Mouse (Mus musculus) neural tube, embryonic 11.5 days (tissue): ENCODE data around the gene Pard3. TPM values are rescaled to one million over a fixed set of nuclear protein-coding genes. Genes with fewer than 3 reads are reported as not detected.

ENCODE experiments used
- ATAC-seq: fragments of 200-750 bp; cut with Nextera tagmentation; 2 replicates; pipeline ENCODE4 v1.8.0; 2017; ENCODE audit warnings: moderate number of reproducible peaks, mild to moderate bottlenecking, moderate TSS enrichment, moderate library complexity; ENCODE audit not compliant: insufficient read depth, low FRiP score, low TSS enrichment
- DNase-seq: peaks from one replicate; pipeline ENCODE4 v3.0.0-alpha.2; 2015; ENCODE audit warnings: low spot score
- H3K27ac ChIP-seq: fragments of 300-500 bp; sonication (generic); 2 replicates; pipeline ENCODE4 v1.5.1; 2014; ENCODE audit warnings: low read depth, mild to moderate bottlenecking, low read length
- H3K27me3 ChIP-seq: fragments of 300-500 bp; sonication (generic); 2 replicates; pipeline ENCODE4 v1.6.1; 2014; ENCODE audit warnings: mild to moderate bottlenecking, low read length, mixed read lengths; ENCODE audit not compliant: control insufficient read depth, insufficient read depth
- H3K36me3 ChIP-seq: fragments of 300-500 bp; sonication (generic); 2 replicates; pipeline ENCODE4 v1.6.1; 2014; ENCODE audit warnings: mild to moderate bottlenecking, low read length, moderate library complexity, mixed read lengths; ENCODE audit not compliant: control insufficient read depth, insufficient read depth
- H3K4me1 ChIP-seq: fragments of 300-500 bp; sonication (generic); 2 replicates; pipeline ENCODE4 v1.6.1; 2014; ENCODE audit warnings: low read length, mixed read lengths; ENCODE audit not compliant: control insufficient read depth, insufficient read depth
- H3K4me2 ChIP-seq: fragments of 300-500 bp; sonication (generic); 2 replicates; pipeline ENCODE4 v1.6.1; 2014; ENCODE audit warnings: low read depth, mild to moderate bottlenecking, moderate library complexity
- H3K4me3 ChIP-seq: fragments of 300-500 bp; sonication (generic); 2 replicates; pipeline ENCODE4 v1.5.1; 2014; ENCODE audit warnings: low read depth, low read length
- H3K9ac ChIP-seq: fragments of 300-500 bp; sonication (generic); 2 replicates; pipeline ENCODE4 v1.6.1; 2014; ENCODE audit warnings: mild to moderate bottlenecking, low read length
- H3K9me3 ChIP-seq: fragments of 300-500 bp; sonication (generic); 2 replicates; pipeline ENCODE4 v1.6.1; 2016; ENCODE audit warnings: low read length; ENCODE audit not compliant: control insufficient read depth
- WGBS: fragments of 180-500 bp; shearing (Covaris S2); extraction: QIAGEN DNeasy Blood & Tissue Kit; methylation state at CpG from one replicate; pipeline ENCODE4 v1.1.7; 2014; 5-methylcytosine and 5-hydroxymethylcytosine counted together
- polyA plus RNA-seq: library from polyadenylated mRNA; unstranded; fragments of >200 nt; fragmentation: Nextera tagmentation; extraction: Ambion mirVana; gene quantifications from 2 replicates; pipeline ENCODE4 v1.2.1, GENCODE M21; 2014

Gene Pard3
- polyA plus RNA-seq, 1 experiment from 2014 or later, result 37.5 TPM

DNA sequence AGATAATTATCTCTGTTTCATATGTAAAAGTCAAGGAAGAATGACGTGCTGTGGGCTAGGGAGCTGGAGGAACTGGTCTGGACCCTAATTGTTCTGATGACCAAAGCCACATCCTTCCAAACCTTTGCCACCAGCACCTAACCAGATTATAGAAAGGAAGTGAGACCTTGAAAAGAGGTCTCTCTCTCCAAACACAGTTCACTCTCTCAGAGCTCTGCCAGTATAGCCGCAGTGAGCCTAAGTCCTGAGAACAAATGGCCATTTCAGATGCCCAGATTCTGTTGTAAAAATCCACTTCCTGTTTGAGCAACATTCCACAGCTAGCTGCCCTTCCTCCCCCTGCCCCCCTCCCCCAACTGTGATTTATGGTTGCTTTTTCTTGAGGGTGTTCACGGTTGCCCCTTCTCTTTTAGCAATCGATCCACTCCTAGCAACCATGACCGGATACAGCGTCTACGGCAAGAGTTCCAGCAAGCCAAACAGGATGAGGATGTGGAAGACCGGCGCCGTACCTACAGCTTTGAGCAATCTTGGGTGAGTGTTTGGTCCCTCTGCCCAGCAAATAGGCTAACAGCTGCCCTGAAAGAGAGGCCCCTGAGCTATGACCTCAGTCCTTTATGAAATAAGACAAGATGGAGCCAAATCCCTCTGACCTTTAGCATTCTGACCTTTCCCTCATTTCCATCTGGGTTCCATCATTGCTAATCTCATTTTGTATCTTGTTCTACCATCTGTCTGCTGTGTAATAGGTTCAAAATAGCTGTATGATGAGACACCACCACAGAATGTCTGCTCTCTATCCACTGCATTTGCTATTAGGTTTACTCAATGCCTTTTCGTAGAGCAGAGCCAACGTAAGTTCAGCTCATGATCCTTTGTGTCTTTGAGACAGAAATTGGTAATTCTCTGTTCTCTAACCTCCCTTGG, 529.2 kb downstream of the Pard3 start:
- Histone ChIP-seq H3K9me3 (no peaks in the 10 kb centered on the region), H3K36me3 (no peaks in the 10 kb centered on the region), H3K9ac (no peak overlapping the region), H3K4me3 (no peak overlapping the region), H3K27me3 (no peaks in the 10 kb centered on the region), H3K4me1 (no peaks in the 10 kb centered on the region), H3K4me2 (no peak overlapping the region), H3K27ac (no peak overlapping the region)
- 46% methylated on average over 12 of the region's 12 CpGs for WGBS
- ATAC-seq (no peak), DNase-seq (no peak)

DNA sequence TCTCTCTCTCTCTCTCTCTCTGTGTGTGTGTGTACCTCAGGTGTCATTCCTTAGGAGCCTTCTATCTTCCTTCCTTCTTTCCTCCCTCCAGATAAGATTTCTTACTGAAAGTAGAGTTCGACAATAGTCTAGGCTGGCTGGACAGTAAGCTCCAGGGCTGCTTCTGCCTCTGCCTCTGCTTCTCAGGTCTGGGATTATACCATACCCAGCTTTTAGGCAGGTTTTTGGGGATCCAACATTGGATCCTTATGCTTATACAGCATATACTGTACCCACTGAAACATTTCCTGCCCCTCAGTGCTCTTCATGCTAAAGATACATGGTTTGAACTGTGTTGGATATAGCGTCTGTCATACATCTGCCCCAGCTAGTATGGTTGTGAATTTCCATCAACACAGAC, 536.9 kb downstream of the Pard3 start:
- Histone ChIP-seq H3K27me3 (no peaks in the 10 kb centered on the region), H3K36me3 (no peaks in the 10 kb centered on the region), H3K4me3 (no peak overlapping the region), H3K4me1 (no peaks in the 10 kb centered on the region), H3K9ac (no peak overlapping the region), H3K4me2 (no peak overlapping the region), H3K9me3 (no peaks in the 10 kb centered on the region), H3K27ac (no peak overlapping the region)
- DNase-seq, result no peak
- 97% methylated on average over 2 of the region's 2 CpGs for WGBS
- no peak for ATAC-seq

DNA sequence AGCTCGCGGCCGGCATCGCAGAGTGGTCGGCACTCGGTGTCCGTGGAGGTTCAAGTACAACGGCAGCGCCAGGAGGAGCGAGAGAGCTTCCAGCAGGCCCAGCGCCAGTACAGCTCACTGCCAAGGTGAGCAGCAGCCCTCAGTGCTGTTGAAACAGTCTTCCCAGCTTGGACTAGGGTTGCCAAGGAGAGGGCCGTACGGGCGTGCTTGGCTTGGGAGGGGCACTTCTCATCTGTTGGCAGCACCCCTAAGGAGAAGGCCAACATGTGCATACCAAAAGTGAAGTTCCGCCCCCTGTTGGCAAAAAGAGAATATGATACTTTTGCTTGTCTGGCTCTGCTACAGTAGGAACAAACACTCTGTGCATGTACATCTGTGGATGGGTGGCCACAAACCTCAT, 539.4 kb downstream of the Pard3 start:
- WGBS, result 93% methylated on average over 15 of the region's 15 CpGs

DNA sequence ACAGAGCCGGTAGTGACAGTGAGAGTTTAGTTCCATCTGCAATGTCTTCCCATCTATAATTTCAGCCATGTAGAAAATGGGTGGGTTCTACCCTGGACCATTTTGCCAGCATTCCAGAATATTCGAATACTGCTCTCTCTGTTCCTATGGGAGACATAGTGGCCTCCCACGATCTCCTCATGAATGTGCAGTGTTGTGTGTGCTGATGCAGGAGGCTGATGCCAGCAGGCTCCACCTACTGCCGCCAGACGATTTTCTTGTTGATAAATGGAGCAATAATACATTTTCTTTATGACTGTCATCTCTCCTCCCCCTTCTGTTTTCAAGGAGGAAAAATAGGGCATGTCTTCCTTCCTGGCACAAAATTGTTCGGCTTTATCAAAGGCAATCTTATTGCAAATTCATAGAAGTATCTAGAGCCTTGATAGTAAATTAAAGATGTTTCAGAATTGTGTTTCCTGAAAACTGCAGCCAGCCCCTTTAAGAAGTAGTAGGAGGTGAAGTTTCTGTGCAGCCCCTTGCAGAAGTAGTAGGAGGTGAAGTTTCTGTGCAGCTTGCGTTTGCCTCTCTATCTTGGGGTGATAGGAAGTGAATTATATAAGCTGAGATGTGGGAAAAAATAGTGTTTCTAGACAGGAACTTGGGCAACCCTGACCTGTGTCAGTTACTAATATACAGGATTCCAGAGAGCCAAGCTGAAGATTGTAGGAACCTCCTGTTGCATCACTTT, 545.0 kb downstream of the Pard3 start:
- 78% methylated on average over 7 of the region's 7 CpGs for WGBS
- no peak overlapping the region for H3K27ac ChIP-seq
- H3K9ac ChIP-seq, result no peak overlapping the region
- ATAC-seq (no peak), DNase-seq (no peak)
- H3K4me3 ChIP-seq, result no peak overlapping the region
- H3K36me3 ChIP-seq, result no peaks in the 10 kb centered on the region; the same call in 1 of the 2 replicates
- no peaks in the 10 kb centered on the region for H3K27me3 ChIP-seq
- H3K4me1 ChIP-seq, result no peaks in the 10 kb centered on the region
- H3K9me3 ChIP-seq, result no peaks in the 10 kb centered on the region
- H3K4me2 ChIP-seq, result no peak overlapping the region

More for the DNA sequence above, 539.4 kb downstream of the Pard3 start:
- H3K36me3 ChIP-seq, result no peaks in the 10 kb centered on the region
- no peak for ATAC-seq
- no peak overlapping the region for H3K9ac ChIP-seq
- H3K27me3 ChIP-seq, result no peaks in the 10 kb centered on the region
- H3K4me2 ChIP-seq, result no peak overlapping the region
- H3K9me3 ChIP-seq, result no peaks in the 10 kb centered on the region
- no peak for DNase-seq
- no peak overlapping the region for H3K4me3 ChIP-seq
- H3K4me1 ChIP-seq, result no peaks in the 10 kb centered on the region
- H3K27ac ChIP-seq, result no peak overlapping the region

DNA sequence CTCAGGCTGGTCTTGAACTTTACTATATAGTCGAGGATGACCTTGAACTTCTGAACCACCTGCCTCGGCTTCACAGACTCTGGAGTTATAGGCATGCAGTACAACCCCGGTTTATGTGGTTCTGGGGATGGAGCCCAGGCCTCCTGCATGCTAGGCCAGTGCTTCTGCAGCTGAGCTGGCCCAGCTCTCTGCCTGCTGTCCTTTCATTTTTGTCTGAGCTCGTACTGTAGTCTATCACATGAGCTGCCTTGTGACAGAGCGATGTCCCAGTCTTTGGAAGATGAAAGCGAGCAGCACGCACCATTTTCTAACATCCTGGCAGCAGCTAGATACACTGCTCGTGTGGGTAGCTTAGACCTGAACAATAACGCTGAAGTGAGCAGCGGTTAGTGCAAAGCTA, 545.6 kb downstream of the Pard3 start:
- Histone ChIP-seq H3K27ac (no peak overlapping the region), H3K4me3 (no peak overlapping the region), H3K36me3 (no peaks in the 10 kb centered on the region; the same call in 1 of the 2 replicates), H3K9ac (no peak overlapping the region), H3K4me1 (no peaks in the 10 kb centered on the region), H3K9me3 (no peaks in the 10 kb centered on the region), H3K4me2 (no peak overlapping the region), H3K27me3 (no peaks in the 10 kb centered on the region)
- DNase-seq (no peak), ATAC-seq (no peak)
- 88% methylated on average over 10 of the region's 10 CpGs for WGBS

DNA sequence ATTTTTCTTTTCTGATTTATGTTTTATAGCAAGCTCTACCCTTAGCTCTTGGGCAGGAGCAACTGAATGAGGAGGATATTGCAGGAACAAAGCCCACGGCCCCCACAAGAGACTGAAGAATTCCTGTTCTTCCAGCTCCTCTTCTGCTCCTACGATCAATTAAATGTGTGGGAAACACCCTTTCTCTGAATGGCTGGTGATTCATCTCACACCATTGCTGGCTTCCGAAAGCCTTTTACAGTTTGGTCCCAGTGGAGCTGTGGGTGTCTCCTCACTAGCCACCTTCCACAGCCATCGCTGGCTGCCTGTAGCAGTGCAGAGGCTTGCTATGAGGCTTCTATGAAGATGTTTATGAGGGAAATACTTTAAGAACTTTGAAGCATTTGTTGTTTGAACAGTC, 550.5 kb downstream of the Pard3 start:
- H3K9ac ChIP-seq, result no peak overlapping the region

DNA sequence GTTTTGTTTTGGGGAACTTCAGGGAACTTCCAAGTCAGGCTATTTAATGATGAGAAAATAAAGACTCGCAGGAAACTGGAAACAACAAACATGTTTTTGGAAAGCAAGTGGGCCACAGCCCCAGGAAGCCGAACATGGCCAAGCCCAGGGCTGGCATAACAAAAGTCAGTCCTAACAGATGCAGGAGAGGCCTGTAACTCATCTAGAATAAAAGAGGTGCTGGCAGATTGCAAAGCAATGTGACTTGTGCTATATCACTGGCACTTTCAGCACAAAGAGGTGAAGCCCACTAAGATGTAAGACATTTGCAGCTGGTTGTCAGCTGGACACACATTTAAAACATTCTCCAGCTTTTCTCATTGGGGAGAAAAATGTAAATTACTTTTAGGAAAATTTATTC, 553.0 kb downstream of the Pard3 start:
- Histone ChIP-seq H3K27me3 (no peaks in the 10 kb centered on the region), H3K36me3 (no peaks in the 10 kb centered on the region), H3K4me2 (no peak overlapping the region), H3K27ac (no peak overlapping the region), H3K4me3 (no peak overlapping the region), H3K9ac (no peak overlapping the region), H3K4me1 (no peaks in the 10 kb centered on the region), H3K9me3 (no peaks in the 10 kb centered on the region)
- ATAC-seq (no peak), DNase-seq (no peak)
- 68% methylated on average over 2 of the region's 2 CpGs for WGBS

More for the DNA sequence above, 550.5 kb downstream of the Pard3 start:
- Histone ChIP-seq H3K4me3 (no peak overlapping the region), H3K4me1 (no peaks in the 10 kb centered on the region), H3K27me3 (no peaks in the 10 kb centered on the region), H3K9me3 (no peaks in the 10 kb centered on the region), H3K36me3 (no peaks in the 10 kb centered on the region; the same call in 1 of the 2 replicates), H3K4me2 (no peak overlapping the region), H3K27ac (no peak overlapping the region)
- no peak for ATAC-seq
- no peak for DNase-seq
- 57% methylated on average over 4 of the region's 4 CpGs for WGBS

DNA sequence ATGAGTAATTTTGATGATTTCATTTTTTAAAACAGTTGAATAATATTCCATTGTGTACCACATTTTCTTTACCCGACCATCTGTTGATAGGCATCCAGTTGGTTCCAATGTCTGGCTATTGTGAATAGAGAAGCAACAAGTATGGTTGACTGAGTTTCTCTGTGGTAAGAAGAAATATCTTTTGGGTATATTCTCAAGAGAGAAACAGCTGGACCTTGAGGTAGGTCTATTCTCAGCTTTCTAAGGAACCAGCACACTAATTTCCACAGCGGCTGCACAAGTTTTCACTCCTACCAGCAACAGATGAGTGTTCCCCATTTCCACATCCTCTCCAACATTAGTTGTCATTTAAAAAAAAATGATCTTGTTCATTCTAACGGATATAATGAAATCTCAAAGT, 558.4 kb downstream of the Pard3 start:
- H3K27ac ChIP-seq, result no peak overlapping the region
- DNase-seq, result no peak
- H3K4me1 ChIP-seq, result no peaks in the 10 kb centered on the region
- H3K36me3 ChIP-seq, result no peaks in the 10 kb centered on the region
- ATAC-seq, result no peak
- 91% methylated on average over 3 of the region's 3 CpGs for WGBS
- H3K4me2 ChIP-seq, result no peak overlapping the region
- H3K4me3 ChIP-seq, result no peak overlapping the region
- H3K9me3 ChIP-seq, result no peaks in the 10 kb centered on the region
- H3K9ac ChIP-seq, result no peak overlapping the region
- H3K27me3 ChIP-seq, result no peaks in the 10 kb centered on the region
